ENCODE assay signal across 21 mouse cellular contexts in genomic region chr7:34242176-34242575, GRCm38 (mm10). TPM values are rescaled to one million over a fixed set of nuclear protein-coding genes. Genes with fewer than 3 reads are reported as not detected.
DNase-seq lines count a peak whose midpoint lies in the region; ATAC-seq and TF ChIP-seq lines count a peak whose summit lies in the region.
"Had no signal": no experiment of that assay in that cellular context is flagged by ENCODE, and none has a peak within 500 bp of the region (broad histone marks: within the 10 kb centered on the region; RNA-seq: fewer than 3 reads in every experiment).

No protein-coding gene starts in this region.

- H3K4me3 ChIP-seq in midbrain, postnatal 0 days (ENCODE audit: low read depth, low read length) = no peak overlapping the region
- H3K4me3 ChIP-seq in midbrain, embryonic 14.5 days (replicated peaks; ENCODE audit: low read depth, low read length) = no peak overlapping the region
- H3K4me3 ChIP-seq: heart, adult 2 months; kidney, embryonic 15.5 days; neural tube, embryonic 13.5 days had no signal

- H3K9me3 ChIP-seq in midbrain, postnatal 0 days (ENCODE audit: low read length) = no peaks in the 10 kb centered on the region
- H3K9me3 ChIP-seq in midbrain, embryonic 14.5 days (ENCODE audit: control insufficient read depth, low read length) = no peaks in the 10 kb centered on the region
- H3K9me3 ChIP-seq: kidney, embryonic 15.5 days; neural tube, embryonic 13.5 days had no signal

- 92% methylated on average over 11 of the region's 11 CpGs for WGBS in midbrain, postnatal 0 days
- WGBS in midbrain, embryonic 14.5 days = 93% methylated on average over 11 of the region's 11 CpGs

- H3K4me2 ChIP-seq in midbrain, postnatal 0 days (ENCODE audit: low read depth, low read length, poor library complexity, severe bottlenecking) = no peak overlapping the region
- H3K4me2 ChIP-seq in midbrain, embryonic 14.5 days (ENCODE audit: low read length) = no peak overlapping the region
- H3K4me2 ChIP-seq: kidney, embryonic 15.5 days; neural tube, embryonic 13.5 days had no signal

- no peak overlapping the region for H3K27ac ChIP-seq in midbrain, postnatal 0 days (ENCODE audit: low read depth, low read length)
- H3K27ac ChIP-seq in midbrain, embryonic 14.5 days (replicated peaks; ENCODE audit: low read depth, low read length) = no peak overlapping the region
- H3K27ac ChIP-seq: heart, adult 2 months; kidney, embryonic 15.5 days; liver, embryonic 14.5 days; neural tube, embryonic 13.5 days had no signal

- DNase-seq in adrenal gland, postnatal 25 days = peak; percentile 25
- no peak for DNase-seq in adrenal gland, postnatal 14 days
- peak; percentile 64 for DNase-seq in midbrain, postnatal 0 days (ENCODE audit: low spot score)
- no peak for DNase-seq in midbrain, embryonic 14.5 days
- peak; percentile 83 for DNase-seq in cerebellum, adult 9-11 months
- no peak for DNase-seq in lung, postnatal 25 days (ENCODE audit: low spot score)
- no peak for DNase-seq in thymus, postnatal 10 days (ENCODE audit: low spot score in 2 of 2)
- DNase-seq: adrenal gland, adult 8-10 months; heart, adult 2 months; lung, postnatal 4 days had no signal

- ATAC-seq in midbrain, postnatal 0 days (ENCODE audit: low FRiP score) = no peak
- ATAC-seq in midbrain, embryonic 14.5 days (ENCODE audit: low FRiP score, low TSS enrichment) = no peak
- no peak for ATAC-seq in inflammation-experienced regulatory T-cells, adult 6 months
- ATAC-seq: midbrain, embryonic 16.5 days had no signal

- no peak for TF ChIP-seq CTCF in midbrain, postnatal 0 days (IDR thresholded peaks at IDR 0.05)

- H3K27me3 ChIP-seq in midbrain, postnatal 0 days (ENCODE audit: insufficient read depth, low read length) = no peaks in the 10 kb centered on the region
- H3K27me3 ChIP-seq in midbrain, embryonic 14.5 days (ENCODE audit: control insufficient read depth, insufficient read depth, low read length) = no peaks in the 10 kb centered on the region
- H3K27me3 ChIP-seq: CH12.LX; kidney, embryonic 15.5 days; neural tube, embryonic 13.5 days had no signal

- no peak overlapping the region for H3K9ac ChIP-seq in midbrain, postnatal 0 days (replicated peaks; ENCODE audit: low read length, poor library complexity, severe bottlenecking)
- no peak overlapping the region for H3K9ac ChIP-seq in midbrain, embryonic 14.5 days (replicated peaks; ENCODE audit: low read length)
- H3K9ac ChIP-seq: kidney, embryonic 15.5 days; liver, embryonic 14.5 days; neural tube, embryonic 13.5 days had no signal

- peaks cover 59% of the 10 kb centered on the region for H3K36me3 ChIP-seq in midbrain, postnatal 0 days (ENCODE audit: insufficient read depth, low read length)
- H3K36me3 ChIP-seq in midbrain, embryonic 14.5 days (ENCODE audit: control insufficient read depth, insufficient read depth, low read length) = peaks cover 71% of the 10 kb centered on the region

- no peaks in the 10 kb centered on the region for H3K4me1 ChIP-seq in midbrain, postnatal 0 days (ENCODE audit: insufficient read depth, low read length)
- H3K4me1 ChIP-seq in midbrain, embryonic 14.5 days (ENCODE audit: control insufficient read depth, insufficient read depth, low read length) = no peaks in the 10 kb centered on the region
- H3K4me1 ChIP-seq: kidney, embryonic 15.5 days; neural tube, embryonic 13.5 days had no signal

RNA-seq across cellular contexts. Expression of gene Gm6096, which starts 8.7 kb away (rescaled TPM):
- not detected in 2 replicates for total RNA-seq in adrenal gland, postnatal 25 days (2021)
- not detected in 2 replicates for total RNA-seq in adrenal gland, postnatal 14 days (2021)
- total RNA-seq in midbrain, postnatal 0 days (2014; rRNA removed) = not detected in 2 replicates
- polyA plus RNA-seq in midbrain, postnatal 0 days (2015; fragmentation: Nextera tagmentation; extraction: Ambion mirVana) = not detected in 2 replicates
- 0.84 TPM in 1 of 2 replicates, not detected in the other for polyA plus RNA-seq in midbrain, embryonic 14.5 days (2014; fragmentation: Nextera tagmentation; extraction: Ambion mirVana)
- not detected for polyA plus RNA-seq in inflammation-experienced regulatory T-cells, adult 6 months (2017; shearing (Covaris generic))
- total RNA-seq: adrenal gland, adult 8-10 months; CH12.LX; heart, adult 2 months; layer of hippocampus, postnatal 25 days had no signal
- polyA plus RNA-seq: embryonic facial prominence, embryonic 11.5 days; heart, adult 2 months; heart, postnatal 0 days; kidney, embryonic 15.5 days; limb, embryonic 11.5 days; midbrain, embryonic 16.5 days; neural tube, embryonic 13.5 days; testis, adult 2 months had no signal

RNA-seq across cellular contexts. Expression of gene Gpi1, which starts 12.0 kb away (rescaled TPM):
- 304 and 309 TPM in 2 replicates for total RNA-seq in adrenal gland, postnatal 25 days (2021)
- 347 and 396 TPM in 2 replicates for total RNA-seq in adrenal gland, postnatal 14 days (2021)
- total RNA-seq in midbrain, postnatal 0 days (2014; rRNA removed) = 300 and 325 TPM in 2 replicates
- 357 and 374 TPM in 2 replicates for polyA plus RNA-seq in midbrain, postnatal 0 days (2015; fragmentation: Nextera tagmentation; extraction: Ambion mirVana)
- 192 and 216 TPM in 2 replicates for polyA plus RNA-seq in midbrain, embryonic 14.5 days (2014; fragmentation: Nextera tagmentation; extraction: Ambion mirVana)
- polyA plus RNA-seq in inflammation-experienced regulatory T-cells, adult 6 months (2017; shearing (Covaris generic)) = 100 to 1,000 TPM; 350 to 461 (median 355) TPM

RNA-seq across cellular contexts. Expression of gene Pdcd2l, which starts 45.7 kb away (rescaled TPM):
- total RNA-seq in adrenal gland, postnatal 25 days (2021) = 25.3 and 25.4 TPM in 2 replicates
- 19.0 and 22.2 TPM in 2 replicates for total RNA-seq in adrenal gland, postnatal 14 days (2021)
- 35.0 and 39.7 TPM in 2 replicates for total RNA-seq in midbrain, postnatal 0 days (2014; rRNA removed)
- 64.4 and 68.0 TPM in 2 replicates for polyA plus RNA-seq in midbrain, postnatal 0 days (2015; fragmentation: Nextera tagmentation; extraction: Ambion mirVana)
- polyA plus RNA-seq in midbrain, embryonic 14.5 days (2014; fragmentation: Nextera tagmentation; extraction: Ambion mirVana) = 67.7 and 77.4 TPM in 2 replicates
- 10 to 100 TPM; 26.1 to 31.0 (median 28.5) TPM for polyA plus RNA-seq in inflammation-experienced regulatory T-cells, adult 6 months (2017; shearing (Covaris generic))

Comparison
In these comparisons a context has a peak if more than half of its experiments do, and no peak if none do; other contexts are left out.
1. DNase-seq: peak in adrenal gland, postnatal 25 days (single experiment), midbrain, postnatal 0 days (single experiment) and cerebellum, adult 9-11 months (single experiment); none in adrenal gland, postnatal 14 days (single experiment), midbrain, embryonic 14.5 days (single experiment), lung, postnatal 25 days (single experiment) and thymus, postnatal 10 days (0 of 2).